Mouse (Mus musculus): Measurements from ENCODE around the gene Mtss1l. TPM values are rescaled to one million over a fixed set of nuclear protein-coding genes. Genes with fewer than 3 reads are reported as not detected.

Gene Mtss1l
- total RNA-seq (2022), result 10 to 100 TPM; 37.7 to 46.3 (median 39.9) TPM

DNA sequence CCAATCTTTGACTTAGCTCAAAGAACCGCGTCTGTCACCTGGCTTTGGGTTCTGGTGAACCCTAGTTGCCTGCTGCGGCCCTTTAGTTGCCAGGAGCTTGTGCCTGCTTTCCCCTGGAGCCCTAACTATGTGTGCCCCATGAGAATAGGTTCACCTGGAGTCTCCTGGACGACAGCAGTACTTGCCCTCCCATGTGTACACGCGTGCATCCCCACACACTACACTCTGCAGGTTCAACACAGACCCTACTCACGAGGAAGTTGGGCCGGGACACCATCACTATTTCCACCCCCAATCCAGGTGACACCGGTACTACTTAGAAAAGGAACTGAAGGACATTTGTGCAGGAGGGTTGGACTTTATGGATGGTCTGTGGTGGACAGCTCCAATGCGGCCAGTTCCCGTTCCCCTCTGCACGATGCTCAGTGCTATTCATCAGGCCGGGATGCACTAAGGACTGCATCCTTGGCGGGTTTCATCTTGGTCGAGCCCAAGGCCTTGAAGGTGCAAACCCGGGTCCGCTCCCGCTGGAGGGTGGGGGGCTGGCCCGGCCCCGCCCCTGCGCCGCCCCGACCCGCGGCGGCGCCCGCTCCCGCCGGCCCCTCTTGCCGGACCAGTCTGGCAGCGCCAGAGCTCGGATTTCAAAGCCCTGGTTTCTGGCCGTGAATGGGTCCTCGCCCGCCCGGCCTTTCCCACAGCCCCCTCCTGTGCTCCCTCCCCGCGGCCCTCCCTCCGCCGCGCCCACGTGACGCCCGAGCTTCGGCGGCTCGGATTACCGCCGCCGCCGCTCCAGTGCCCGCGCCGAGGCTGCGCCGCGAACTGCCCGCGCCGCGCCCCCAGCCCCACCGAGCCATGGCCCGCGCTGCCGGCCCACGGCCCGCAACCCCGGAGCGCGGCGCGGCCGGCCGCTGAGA is at the start of gene Mtss1l:
Gene Mtss1l, plus strand, starts transcription at position 792 of the 914 bp plus-strand sequence.
- DNase-seq (ENCODE audit: low spot score), result no peak

- peak; percentile 45 for DNase-seq (ENCODE audit: low spot score)
Observed at GRCm38 (mm10) chr8:110672133-110672532, 49.1 kb upstream of the Mtss1l start.

DNA sequence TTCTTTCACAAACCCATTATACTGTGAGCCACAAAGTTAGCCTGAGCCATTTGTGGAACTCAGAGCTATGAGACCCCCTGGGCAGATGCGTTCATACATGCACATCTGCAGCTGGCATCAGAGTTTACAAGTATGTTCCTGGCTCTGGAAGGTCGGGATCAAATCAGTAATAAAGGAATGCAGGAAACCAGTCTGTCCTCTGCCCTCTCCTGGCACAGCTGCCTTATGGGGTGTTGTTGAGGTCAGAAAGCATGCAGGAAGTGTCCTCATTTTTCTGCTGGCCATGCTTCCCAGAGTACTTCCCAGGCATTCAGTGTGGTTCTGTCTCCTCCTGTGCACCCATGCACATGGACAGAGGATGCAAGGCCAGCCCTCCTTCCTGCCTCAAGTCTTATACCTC is 48.1 kb upstream of the Mtss1l start:
- no peak for DNase-seq (ENCODE audit: low spot score)

DNA sequence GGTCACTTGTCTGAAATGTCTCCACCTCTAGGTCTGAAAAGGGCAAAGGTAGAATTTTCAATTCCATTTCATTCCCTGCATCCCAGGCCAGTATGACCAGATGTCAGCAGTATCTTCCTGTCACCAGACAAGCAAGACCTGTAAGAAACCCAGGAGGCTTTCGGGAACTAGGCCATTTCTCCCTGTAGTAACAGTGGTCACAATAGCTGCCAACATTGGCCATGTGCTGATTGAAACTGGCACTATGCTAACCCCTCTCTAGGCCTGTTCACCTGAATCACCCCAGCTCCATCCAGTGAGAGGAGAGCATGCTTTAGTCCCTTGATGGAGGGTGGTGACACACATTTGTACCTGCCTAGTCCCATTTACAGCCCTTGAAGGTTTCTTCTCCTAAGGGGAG is 46.7 kb upstream of the Mtss1l start:
- DNase-seq (ENCODE audit: low spot score), result no peak

DNA sequence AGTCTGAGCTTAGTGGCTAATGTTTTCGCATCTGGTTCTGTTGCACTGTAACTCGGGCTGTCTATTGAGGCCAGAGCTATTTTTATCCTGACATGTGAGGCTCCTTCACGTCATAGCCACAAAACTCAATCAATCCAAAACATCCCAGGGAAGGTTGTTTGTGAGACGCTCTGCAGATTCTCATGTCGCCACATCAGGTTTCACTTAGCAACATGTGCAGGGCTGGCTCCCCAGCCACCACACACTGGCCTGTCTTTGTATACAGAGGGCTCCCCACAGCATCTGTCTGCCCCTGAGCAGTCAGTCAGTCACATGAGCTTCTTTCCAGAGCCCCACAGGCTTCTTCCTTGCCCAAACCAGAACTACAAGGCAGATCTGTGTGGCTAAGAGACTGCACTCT is 44.6 kb upstream of the Mtss1l start:
- DNase-seq (ENCODE audit: low spot score), result peak; percentile 60

DNA sequence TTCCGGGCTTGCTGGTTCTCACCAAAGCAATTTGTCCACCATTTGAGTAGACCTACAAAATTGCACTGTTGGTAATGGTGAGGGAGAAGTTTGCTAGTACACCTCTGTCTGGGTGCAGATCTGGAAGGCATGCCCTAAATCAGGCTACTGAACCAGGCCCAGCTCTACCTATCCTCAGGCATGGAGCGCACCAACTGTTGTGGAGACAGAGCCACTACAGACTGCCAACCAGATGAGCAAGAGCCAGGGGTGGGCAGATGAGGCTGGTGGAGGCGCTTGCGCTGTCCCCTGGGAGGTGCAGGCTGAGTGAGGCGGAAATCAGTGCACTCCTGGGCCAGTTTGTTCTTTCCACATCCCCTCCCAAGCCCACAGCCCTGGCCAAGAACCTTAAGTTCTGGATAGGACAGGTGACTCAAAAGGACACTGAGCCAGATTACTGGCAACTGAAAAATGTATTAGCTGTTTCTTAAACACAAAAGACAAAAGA is 44.1 kb upstream of the Mtss1l start:
- DNase-seq (ENCODE audit: low spot score), result no peak

DNA sequence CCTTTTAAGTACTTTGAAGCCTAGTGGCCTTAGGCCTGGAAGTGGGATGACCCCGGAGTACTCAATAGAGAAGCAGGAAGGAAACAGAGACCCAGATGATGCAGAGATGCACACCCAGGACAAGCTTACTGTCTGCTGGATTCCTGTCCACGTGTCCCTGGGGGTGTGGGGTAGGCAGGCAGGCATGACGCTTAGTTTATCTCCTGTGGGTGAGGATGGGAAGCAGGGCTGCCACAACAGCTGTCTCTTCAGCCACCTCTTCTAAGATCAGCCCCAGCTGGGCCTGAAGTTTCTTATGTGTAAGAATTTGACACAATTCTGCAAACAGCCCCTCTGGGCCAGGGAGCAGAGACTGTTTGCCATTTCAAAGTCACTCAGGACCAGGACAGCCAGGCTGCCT is 42.3 kb upstream of the Mtss1l start:
- DNase-seq (ENCODE audit: low spot score), result no peak

- DNase-seq (ENCODE audit: low spot score), result peak; percentile 89
Observed at GRCm38 (mm10) chr8:110687726-110688125, 33.5 kb upstream of the Mtss1l start.

GRCm38 (mm10) chr8:110689961-110690360 is 31.3 kb upstream of the Mtss1l start:
- no peak for DNase-seq (ENCODE audit: low spot score)

DNA sequence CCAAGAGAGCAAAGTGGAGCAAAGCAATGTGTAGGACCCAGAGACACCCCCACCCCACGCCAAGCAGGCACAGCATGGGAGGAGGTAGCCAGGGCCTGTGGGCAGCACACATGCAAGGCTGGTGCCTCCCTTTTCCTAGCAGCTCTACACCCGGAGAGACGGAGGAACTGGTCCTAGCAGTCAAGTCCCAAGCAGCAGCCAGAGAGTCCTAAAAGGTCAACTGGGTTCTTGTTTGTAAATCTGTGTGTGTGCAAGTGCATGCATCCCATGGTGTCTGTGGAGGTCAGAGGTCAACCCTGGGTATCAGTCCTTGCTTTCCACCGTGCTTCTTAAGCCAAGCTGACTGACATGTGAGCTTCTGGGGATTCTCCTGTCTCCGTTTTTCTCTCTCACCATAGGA is 27.1 kb upstream of the Mtss1l start:
- DNase-seq (ENCODE audit: low spot score), result no peak

GRCm38 (mm10) chr8:110694826-110695225 is 26.4 kb upstream of the Mtss1l start:
- DNase-seq (ENCODE audit: low spot score), result no peak

DNA sequence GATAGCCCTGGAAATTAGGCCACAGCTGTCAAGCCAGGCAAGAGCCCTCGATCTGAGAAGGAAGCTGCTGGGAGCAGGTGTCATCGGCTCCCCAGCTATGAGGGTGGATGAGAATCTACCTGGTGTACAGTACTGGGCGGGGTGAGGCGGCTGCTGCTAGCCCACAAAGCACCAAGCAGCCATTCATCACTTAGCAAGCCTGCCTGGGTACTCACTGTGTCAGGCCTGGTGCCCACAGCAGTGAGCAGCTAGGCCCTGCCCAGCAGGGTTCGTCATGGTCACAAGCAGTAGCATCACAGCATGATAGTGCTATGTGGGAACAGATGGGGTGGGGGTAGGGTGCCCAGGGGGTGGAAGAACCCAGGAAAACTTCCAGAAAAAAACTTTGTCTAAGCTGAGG is 25.8 kb upstream of the Mtss1l start:
- DNase-seq (ENCODE audit: low spot score), result no peak

GRCm38 (mm10) chr8:110696051-110696450 is 25.2 kb upstream of the Mtss1l start:
- DNase-seq (ENCODE audit: low spot score), result no peak

- no peak for DNase-seq (ENCODE audit: low spot score)
Observed at GRCm38 (mm10) chr8:110697571-110697970, 23.7 kb upstream of the Mtss1l start.

DNA sequence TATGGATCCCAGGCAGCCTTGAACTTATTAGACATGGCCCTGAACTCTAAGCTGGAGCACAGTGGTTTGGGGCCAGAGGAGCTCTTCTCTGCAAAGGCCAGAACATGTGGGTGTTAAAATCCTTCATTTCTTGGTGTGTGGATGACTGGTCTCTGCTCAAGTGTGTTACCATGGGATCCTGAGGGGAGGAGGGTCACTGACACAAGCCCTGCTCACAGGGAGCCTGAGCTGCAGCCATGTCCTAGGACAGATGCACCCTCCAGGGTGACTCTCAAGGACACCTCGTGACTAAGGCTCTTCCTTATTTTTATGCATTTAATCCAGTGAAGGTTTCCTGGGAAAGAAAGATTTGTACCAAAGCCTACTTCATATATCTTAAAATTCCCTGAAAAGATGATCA is 23.2 kb upstream of the Mtss1l start:
- no peak for DNase-seq (ENCODE audit: low spot score)

- no peak for DNase-seq (ENCODE audit: low spot score)
Observed at GRCm38 (mm10) chr8:110699501-110699900, 21.8 kb upstream of the Mtss1l start.

DNA sequence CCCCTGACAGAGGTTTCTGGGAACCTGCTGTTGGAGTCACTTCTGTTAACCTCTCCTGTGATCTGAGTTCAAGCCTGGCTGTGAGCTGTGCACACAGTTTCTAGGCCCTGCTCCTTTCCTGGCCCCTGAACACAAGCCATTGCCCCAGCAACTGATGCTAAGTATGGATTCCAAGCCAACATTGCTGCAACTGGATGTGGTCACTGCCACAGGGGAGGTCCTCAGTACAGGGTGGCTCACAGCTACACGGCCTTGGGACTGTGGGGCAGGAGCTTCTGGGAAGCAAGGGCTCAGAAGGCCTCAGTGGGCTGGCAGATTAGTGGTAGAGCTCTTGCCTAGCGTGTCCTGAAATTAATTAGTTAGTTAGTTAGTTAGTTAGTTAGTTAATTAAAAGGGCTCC is 20.7 kb upstream of the Mtss1l start:
- DNase-seq (ENCODE audit: low spot score), result no peak

GRCm38 (mm10) chr8:110702636-110703459 is 18.4 kb upstream of the Mtss1l start:
- no peak for DNase-seq (ENCODE audit: low spot score)

DNA sequence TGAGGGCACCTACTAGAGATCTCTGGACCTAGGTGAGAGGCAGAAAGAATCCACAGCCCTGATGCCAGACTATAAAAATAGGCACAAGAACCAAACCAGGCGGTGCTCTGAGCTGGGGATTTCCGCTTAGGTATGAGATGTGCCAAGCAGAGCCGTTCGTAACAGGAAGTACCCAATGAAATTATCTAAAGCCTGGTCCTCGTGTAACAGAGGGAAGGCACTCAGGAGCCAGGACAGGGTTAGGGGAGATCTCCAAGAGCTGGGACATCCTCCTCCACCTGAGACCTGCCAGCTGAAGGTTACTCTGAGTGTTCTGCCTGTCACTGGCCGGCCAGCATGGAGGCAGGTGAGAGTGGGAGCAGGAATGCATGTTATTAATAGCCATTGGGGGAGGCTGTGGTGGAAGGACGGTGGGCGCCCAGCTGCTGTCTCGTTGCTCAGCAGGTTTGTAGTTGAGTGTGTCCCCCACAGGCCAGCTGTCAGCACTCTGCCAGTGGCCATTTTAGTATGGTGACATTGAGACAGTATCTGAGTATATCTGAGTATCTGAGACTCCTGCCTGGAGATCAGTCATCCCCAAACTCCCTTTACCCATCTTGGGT is 17.7 kb upstream of the Mtss1l start:
- DNase-seq (ENCODE audit: low spot score), result no peak

DNA sequence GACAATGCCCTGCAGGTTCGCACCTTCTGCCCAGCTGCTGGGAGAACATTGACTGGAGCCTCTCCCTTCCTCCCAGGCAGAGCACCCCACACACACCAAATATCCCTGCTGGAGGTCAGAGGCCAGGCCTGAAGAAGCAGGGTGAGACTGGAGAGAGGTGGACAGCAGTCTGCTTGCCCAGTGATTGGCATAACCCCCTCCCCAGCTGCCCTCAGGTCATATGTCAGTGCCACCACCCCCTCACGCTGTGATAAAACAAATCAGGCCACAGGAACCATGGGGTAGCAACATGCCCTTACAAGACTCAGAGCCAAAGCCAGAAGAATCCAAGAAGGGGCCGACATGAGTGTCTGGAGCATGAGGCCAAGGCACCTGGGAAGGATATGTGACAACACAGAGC is 17.2 kb upstream of the Mtss1l start:
- no peak for DNase-seq (ENCODE audit: low spot score)

DNA sequence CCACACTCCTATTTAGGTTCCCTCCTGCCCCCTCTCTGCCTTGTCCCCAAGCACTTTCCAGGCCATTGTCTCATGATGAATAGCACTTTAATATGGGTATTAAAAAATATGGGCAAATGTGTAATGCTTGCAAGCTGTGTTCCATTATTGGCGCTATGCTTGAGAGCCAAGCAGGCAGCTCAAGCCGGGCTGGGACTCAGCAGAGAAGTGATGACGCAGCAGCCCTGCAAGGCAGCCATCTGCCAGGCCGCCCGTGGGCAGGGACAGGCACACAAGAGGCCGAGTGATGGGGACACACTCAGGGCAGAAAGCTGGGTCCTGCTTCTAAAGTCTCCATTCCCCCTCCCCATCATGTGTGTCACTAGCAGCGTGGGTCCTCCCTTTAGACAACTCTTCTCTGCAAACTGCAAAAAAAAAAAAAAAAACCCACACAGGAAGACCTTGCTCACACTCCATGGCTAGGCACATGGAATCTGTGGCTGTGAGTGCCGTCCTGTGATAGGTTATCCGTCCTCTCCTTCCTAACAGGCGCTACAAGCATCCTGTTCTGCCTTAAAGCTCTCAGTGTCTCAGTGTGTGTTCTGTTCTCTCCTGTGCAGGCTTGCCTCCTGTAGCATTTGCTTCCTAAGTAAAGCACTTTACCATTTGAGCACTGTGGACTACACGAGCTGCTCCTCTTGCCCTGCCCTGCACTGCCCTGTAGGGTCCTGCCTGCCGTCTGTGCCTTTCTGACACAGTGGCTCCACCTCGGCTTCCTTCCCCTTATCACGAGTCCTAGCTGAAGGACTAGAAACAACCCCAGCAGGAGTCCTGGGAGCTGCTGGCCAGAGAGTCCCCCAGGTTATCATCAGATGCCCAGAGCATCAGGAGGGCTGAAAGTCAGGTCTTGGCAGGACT is 15.6 kb upstream of the Mtss1l start:
- no peak for DNase-seq (ENCODE audit: low spot score)
